Mouse (Mus musculus) urinary bladder, postnatal 14 days (tissue): ENCODE results near the gene Hist2h2aa1.
"Not testable (repeated sequence)": the region's sequence is repeated elsewhere in the genome, so short reads cannot be mapped to it uniquely, and the experiment has no call there.

Source experiments
- DNase-seq: peaks from one replicate; pipeline ENCODE4 v3.0.0; 2021; ENCODE audit warnings: low spot score

Hist2h2aa1 gene

DNA sequence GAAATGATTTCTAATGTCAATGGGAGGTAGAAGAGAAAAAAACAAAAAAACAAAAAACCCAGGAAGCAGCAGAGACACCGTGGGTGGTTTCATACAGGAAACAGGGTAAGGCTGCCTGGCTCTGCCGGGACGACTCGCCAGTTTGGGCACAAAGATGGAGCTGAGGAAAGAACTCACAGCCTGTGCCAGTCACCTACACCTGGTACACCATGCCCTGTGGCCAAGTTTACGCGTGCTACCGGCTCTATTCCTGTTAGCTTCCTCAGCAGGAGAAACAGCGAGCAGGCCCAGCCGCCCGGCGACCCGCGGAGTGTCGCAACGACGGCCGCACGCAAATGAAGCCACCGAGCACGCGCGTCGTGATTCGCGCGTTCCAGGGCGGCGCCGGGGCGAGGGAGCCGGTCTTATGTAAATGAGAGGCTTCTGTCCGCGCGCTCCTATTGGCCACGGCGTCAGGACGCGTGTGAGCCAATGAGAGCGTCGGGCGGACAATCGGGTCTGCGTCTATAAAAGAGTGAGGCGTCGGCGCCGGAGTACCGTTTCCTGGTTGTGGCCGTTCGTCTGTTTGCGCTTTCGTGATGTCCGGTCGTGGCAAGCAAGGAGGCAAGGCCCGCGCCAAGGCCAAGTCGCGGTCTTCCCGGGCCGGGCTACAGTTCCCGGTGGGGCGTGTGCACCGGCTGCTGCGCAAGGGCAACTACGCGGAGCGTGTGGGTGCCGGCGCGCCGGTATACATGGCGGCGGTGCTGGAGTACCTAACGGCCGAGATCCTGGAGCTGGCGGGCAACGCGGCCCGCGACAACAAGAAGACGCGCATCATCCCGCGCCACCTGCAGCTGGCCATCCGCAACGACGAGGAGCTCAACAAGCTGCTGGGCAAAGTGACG is at the start of gene Hist2h2aa1:
TSS of gene Hist2h2aa1 (plus strand) at position 495 of the 884 bp plus-strand sequence.
- peak; percentile 83 for DNase-seq

DNA sequence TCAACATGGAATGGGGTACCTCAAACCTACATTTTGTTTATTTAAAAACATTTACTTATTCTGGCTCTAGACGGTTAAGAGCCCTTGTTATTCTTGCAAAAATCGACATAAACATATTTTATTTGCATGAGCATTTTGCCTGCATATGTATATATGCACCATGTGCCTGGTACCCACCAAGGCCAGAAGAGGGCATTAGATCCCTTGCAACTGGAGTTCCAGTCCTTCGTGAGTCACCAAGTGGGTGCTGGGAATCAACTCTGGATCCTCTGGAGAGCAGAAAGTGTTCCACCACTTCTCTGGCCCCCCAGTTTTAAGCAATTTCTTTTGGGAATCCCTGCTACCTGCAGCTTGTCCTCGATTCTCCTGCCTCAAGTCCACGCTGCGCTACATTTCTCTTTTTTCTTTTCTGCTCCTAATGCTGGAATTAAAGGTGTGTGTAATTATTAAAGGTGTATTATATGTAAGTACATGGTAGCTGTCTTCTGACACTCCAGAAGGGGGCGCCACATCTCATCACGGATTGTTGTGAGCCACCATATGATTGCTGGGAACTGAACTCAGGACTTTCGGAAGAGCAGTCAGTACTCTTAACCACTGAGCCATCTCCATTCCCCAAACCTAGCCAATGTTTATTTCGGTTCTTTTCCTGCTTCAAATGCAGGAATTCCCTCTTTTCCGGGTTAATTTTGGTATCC is 49.5 kb upstream of the Hist2h2aa1 start:
- no peak for DNase-seq

DNA sequence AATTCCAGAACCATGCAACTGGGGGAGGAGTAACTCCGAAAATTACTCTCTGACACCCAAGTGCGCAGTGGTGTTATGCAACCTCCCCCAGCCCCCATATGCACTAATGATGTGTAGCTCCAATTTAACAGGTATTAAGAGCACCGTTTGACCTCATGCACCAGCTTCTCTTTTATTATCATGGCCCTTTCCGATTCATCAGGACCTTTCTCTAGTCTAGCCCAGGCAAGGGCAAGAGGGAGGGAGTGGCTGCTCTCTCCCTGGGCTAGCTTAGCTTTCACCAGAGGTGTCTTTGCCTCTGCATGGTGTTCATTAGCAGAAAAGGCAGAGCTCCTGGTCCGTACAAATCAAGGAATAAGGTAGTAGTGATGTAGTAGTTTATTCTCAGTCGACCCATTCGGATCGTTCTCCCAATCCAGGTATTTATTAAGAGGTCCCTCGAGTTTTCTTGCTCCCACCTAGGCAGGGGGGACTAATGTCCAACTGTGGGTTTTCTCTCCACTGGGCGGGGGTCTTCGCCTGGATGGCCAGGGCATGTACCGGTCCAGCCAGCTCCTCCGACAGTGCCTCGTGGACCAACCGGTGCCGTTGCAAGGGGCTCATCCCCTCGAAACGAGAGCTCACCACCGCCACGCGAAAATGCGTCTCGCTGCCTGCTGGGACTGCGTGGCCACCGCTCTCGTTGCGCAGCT is 48.7 kb upstream of the Hist2h2aa1 start:
- DNase-seq = no peak

DNA sequence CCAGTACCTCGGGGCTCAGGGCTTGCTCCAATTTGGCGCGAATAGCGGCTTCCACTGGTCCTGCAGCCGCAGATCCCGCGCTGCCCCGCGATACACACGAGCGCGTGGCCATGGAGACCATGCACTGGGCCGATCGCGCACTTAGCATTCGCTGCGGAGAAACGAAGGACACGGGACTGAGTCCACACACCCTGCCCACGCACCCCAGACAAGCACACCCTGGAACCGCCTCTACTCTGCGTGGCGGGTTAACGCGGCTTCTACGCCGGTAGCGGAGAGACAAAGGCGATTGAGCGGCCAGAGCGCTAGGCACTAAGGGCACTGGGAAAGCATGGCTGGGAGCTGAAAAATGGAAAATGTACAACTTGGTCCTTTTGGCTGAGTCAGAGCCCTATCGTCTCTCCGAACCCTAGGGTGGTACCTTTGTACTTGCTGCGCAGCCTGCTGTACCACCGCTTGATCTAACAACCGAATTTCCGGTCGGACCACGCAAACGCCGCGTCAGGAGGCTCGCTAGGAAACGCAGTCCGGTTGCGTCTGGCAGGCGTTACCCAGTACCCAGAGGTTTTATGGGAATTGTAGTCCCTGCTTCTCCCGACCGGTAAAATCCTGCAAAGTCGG is 48.1 kb upstream of the Hist2h2aa1 start:
- DNase-seq = peak; percentile 91

DNA sequence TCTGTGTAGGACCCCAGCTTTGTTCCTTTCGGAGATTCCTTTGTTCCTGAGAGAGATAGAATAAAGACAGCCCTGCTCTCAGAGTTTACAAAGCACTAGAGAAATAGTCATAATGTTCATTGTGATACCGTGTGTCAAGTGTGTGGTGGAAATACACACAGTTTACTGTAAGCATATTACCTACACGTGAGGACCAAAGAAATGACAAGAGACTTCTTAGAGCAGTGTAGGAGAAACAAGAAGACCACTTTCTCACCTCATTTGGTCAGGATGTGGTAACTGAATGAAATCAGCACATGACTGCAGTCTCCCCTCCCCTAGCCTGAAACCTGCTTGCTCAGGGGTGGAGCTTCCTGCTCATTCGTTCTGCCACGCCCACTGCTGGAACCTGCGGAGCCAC is 47.1 kb upstream of the Hist2h2aa1 start:
- DNase-seq = no peak

DNA sequence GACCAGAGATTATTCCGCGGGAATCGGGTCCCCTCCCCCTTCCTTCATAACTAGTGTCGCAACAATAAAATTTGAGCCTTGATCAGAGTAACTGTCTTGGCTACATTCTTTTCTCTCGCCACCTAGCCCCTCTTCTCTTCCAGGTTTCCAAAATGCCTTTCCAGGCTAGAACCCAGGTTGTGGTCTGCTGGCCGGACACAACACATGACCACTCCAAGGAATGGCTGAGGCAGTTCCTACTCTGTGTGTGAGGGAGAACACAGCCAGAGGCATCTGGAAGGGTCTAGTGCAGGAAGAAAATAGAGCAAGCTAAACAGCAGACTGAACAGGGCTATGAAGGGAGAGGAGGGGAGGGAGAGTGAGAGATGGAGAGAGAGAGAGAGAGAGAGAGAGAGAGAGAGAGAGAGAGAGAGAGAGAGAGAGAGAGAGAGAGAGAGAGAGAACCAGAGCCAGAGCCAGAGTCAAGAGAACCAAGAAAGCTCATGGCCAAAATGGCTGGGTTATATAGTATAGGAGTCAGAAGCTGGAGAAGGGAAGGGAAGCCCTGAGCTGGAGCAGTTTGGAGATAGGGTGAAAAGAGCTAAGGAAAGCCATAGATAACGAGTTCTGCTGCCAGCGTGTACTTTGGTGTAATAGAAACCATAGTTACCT is 46.6 kb upstream of the Hist2h2aa1 start:
- not testable (repeated sequence) for DNase-seq

DNA sequence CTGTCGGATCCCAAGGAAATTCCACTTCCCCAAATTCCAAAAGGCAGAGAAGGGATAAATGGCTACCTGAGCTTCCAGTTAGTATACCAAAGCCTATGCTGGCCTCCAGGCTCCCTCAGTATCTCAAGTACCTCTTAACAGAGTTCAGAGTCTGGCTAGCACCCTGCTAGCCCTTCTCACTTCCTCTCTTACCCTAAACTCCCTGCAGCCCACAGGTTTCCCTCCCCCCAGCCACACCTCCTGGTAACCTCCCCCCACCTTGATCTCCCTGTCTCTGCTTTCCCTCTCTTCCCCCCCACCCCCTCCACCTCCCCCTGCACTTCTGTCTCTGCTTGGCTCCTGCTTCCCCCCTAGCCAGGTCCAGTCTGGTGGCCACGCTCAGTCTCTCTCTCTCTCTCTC is 45.6 kb upstream of the Hist2h2aa1 start:
- no peak for DNase-seq

DNA sequence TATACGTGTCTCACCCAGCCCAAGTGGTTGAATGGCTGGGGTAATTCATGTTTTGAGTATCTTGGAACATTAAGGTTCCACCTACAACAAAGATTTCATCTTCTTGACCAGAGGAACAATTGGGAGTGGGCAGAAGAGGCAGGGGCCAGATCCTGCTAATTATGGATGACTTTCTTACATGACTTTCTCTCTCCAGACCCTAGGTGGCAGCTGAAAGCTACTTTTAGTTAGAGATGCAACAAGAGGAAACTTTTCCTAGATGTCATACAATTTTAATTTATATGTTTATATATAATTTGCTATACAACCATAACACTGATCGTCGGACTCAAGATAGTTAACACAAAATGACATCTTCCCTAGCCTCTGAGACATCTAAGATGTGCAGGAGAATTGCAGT is 37.5 kb upstream of the Hist2h2aa1 start:
- no peak for DNase-seq

DNA sequence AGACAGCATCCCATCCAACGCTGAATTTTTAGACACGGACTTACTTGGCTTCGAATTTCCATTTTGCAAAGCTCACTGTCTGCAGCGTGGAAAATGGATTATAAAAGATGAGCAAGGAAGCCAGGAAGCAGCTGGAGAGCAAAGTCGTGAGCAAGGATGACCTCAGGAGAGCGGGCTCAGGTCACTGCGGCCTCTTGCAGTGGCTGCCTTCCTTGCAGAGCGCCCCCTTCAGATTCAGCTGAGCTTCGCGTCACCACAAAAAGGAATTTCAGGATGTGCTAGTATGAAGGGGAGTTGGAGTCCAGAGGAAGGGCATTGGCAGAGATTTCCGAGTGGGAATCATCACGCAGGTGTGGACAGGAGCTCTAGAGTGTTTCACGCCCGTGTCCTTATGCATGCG is 36.1 kb upstream of the Hist2h2aa1 start:
- no peak for DNase-seq

DNA sequence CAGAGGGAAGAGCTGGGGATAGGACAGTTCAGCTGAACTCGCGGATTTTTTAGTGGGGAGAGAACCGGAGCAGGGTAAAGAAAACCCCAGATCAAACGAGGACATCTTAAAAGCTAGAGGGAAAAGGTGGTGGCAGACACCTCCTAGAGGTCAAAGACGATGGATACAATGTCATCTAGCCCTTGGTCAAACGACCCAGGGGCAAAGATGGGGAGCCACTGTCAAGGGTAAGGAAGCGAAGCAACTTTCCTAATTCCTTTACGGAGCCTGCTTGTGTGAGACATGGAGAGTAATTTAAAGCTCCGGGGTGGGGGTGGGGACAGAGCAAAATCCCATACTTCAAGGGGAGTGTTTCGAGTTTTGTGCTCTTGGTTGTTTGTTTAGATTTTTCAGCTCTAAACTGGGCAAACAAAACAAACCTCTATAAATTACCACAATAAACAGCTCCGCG is 26.1 kb upstream of the Hist2h2aa1 start:
- no peak for DNase-seq

DNA sequence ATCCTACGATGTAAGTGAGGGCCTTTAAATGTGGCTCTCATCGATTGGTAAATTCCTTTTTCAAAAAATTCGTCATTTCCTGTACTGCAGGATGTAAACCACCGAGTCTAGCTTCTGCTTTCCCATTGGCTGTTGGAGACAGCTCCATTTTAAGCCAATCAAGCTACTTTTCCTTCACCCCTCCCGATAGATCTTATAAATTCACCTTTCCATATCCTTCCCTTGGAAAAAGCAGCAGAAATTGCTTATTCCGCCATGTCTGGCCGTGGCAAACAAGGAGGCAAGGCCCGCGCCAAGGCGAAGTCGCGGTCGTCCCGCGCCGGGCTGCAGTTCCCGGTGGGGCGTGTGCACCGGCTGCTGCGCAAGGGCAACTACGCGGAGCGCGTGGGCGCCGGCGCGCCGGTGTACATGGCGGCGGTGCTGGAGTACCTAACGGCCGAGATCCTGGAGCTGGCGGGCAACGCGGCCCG is 25.6 kb upstream of the Hist2h2aa1 start, which contains the start of the genes Bola1 and Hist2h2ab:
TSS of gene Bola1 (minus strand) at position 49 of the 470 bp plus-strand sequence.
TSS of gene Hist2h2ab (plus strand) at position 205 of the 470 bp plus-strand sequence.
- DNase-seq = peak; percentile 66

DNA sequence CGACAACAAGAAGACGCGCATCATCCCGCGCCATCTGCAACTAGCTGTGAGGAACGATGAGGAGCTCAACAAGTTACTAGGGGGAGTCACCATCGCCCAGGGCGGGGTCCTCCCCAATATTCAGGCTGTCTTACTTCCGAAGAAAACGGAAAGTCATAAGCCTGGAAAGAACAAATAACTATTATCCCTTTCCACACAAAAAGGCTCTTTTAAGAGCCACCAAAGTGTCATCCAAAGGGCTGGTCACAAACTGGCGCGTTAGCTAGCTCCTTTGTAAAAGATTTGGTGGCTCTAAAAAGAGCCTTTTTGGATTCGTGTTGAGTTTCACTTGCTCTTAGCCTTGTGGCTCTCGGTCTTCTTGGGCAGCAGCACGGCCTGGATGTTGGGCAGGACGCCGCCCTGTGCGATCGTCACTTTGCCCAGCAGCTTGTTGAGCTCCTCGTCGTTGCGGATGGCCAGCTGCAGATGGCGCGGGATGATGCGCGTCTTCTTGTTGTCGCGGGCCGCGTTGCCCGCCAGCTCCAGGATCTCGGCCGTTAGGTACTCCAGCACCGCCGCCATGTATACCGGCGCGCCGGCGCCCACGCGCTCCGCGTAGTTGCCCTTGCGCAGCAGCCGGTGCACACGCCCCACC is 25.0 kb upstream of the Hist2h2aa1 start:
- not testable (repeated sequence) for DNase-seq

DNA sequence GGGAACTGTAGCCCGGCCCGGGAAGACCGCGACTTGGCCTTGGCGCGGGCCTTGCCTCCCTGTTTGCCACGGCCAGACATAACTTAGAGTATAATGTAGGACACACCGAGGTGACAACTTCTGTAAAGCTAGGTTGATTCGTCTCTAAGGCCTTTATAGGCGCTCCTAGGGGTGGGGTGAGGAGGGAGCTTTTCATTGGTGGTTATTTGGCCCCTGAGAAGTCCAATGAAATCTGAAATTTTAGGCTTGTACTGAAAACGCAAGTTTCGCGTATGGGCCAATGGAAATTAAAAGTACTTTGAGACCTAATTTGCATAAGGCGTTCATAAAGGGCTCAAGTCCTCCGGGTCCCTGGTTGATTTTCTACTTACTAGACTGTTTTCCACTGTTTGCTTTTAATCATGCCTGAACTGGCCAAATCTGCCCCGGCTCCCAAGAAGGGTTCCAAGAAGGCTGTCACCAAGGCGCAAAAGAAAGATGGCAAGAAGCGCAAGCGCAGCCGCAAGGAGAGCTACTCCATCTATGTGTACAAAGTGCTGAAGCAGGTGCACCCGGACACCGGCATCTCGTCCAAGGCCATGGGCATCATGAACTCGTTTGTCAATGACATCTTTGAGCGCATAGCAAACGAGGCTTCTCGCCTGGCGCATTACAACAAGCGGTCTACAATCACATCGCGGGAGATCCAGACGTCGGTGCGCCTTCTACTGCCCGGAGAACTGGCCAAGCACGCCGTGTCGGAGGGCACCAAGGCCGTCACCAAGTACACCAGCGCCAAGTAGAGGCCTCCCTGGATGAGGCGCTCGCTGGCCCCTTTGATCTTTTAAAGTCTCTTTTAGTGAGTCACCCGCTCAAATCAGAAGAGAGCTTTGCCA is 24.3 kb upstream of the Hist2h2aa1 start, which contains the start of the genes Hist2h2ac and Hist2h2be:
TSS of gene Hist2h2ac (minus strand) at position 116 of the 875 bp plus-strand sequence.
TSS of gene Hist2h2be (plus strand) at position 355 of the 875 bp plus-strand sequence.
- peak; percentile 85 for DNase-seq

DNA sequence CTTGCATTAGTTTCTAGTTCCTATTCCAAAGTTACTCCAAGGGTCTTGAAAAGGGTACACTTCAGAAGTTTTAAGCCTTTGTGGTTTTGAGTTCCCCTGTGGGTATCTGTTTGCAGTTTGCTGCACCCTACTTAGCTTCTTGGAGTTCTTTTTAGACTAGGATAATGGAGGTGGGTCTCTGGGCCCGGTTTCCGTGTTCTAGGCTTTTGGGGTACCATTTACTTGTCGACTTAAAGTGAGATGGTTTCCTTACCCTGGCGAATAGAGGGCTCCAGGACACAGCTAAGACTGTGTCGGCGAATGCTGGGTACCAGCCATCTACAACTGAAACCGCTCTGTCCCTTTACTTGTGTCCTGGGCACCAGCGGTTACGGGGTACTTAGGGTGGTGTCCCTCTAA is 23.7 kb upstream of the Hist2h2aa1 start:
- no peak for DNase-seq

DNA sequence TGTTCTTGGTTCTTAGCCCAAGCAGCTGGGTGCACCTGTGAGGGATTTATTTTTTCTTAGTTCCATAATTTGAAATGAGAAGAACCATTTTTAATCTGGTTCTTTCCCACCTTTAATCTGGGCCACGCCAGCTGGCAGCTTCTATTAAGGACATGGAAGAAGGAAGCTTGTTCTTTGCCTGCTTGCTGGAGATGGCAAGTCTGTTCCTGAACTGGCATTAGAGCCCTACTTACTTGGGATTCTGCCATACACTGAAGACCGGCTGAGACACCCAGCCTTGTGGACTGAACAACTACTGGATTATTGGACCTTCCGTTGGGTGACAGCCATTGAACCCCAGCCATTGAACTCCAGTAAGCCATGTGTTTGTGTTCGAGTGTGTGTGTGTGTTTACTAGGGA is 22.5 kb upstream of the Hist2h2aa1 start:
- no peak for DNase-seq

DNA sequence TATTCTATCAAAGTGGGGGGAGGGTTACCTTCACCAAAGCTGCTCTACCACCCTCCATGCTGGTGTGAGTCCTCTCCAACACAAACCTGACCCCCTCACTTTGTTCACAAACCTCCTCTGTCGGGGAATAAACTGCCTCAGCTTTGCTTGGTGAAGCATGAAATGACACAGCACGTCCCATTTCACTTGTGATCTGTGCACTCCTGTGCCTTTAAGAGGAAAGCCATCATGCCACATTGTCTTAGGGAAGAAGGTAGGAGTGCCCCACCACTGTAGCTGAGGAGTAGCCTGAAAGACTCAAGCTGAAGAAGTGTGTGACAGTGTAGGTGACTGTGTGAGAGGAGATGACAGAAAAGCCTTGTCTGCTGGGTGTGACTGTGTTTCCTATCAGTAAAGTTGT is 19.9 kb upstream of the Hist2h2aa1 start:
- DNase-seq = no peak

DNA sequence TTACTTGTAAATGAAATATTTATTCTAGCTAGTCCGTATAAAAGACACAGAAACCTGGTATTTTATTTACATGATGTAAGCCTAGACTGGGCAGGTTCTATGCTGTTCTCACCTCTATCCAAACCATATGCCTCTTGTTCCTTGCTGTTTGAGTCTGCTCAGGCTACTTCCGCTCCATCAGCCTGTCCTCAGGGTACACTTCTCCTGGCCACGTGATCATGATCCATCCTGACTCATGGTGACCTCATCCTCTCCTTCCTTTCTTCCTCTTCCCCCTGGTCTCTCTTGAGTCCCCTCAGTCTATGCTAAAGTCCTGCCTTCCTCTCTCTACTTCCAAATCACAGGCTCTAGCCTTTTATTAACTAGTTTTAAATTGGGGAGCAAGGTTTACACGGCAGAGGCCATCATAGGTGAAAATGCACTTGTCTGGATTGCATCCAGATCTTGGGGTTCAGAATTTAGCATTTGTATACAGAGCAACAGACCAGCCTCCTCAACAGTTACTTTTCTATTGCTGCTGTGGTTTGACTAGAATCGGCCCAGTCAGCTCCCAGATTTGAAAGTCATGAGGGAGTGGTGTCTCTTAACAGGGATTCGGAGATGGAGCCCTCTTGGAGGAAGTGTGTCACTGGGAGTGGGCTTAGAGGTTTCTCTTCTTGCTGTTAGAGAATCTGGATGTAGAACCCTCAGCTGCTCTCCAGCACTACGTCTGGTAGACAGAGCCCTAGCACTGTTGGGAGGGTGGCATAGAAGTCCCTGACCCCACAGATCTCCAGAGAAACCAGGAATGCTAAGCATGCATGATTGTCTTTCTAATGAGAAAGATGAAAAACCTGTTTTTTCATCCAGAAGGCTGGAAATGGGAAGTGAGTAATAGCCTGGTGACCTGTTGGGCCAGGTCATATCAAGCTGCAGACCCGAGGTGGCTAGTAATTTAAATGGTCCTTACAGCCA is 18.3 kb upstream of the Hist2h2aa1 start:
- DNase-seq = no peak

DNA sequence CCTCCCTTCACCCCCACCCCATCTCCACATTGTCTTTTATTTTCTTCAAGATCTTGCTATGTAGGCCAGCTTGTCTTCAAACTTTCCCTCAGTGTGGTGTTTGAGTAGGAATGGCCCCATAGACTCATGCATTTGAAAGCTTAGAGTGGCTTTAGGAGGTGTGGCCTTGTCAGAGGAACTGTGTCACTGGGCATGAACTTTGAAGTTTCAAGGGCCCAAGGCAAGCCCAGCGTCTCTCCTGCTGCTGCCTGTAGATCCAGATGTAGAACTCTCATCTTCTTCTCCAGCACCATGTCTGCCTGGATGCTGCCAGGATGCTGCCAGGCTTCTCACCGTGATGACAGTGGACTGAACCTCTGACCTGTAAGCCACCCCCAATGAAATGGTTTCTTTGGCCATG is 16.5 kb upstream of the Hist2h2aa1 start:
- no peak for DNase-seq
